Comparison of ENCODE assay signal across 24 mouse cellular contexts in genomic region chr5:52339134-52339533, GRCm38 (mm10). TPM values are rescaled to one million over a fixed set of nuclear protein-coding genes. Genes with fewer than 3 reads are reported as not detected.
"Had no signal": no experiment of that assay in that cellular context is flagged by ENCODE, and none has a peak within 500 bp of the region (broad histone marks: within the 10 kb centered on the region; RNA-seq: fewer than 3 reads in every experiment).

No protein-coding gene starts in this region.

- H3K27ac ChIP-seq: hindbrain, postnatal 0 days; kidney, embryonic 15.5 days; left cerebral cortex, adult 2 months; limb, embryonic 12.5 days; limb, embryonic 15.5 days; liver, embryonic 14.5 days; macrophage; midbrain, embryonic 12.5 days; midbrain, embryonic 15.5 days; neural tube, embryonic 12.5 days; neural tube, embryonic 15.5 days; stomach, embryonic 15.5 days had no signal

- DNase-seq: layer of hippocampus, postnatal 36 days; left cerebral cortex, postnatal 4 days; liver, postnatal 0 days; lung, embryonic 14.5 days; right cerebral cortex, adult 18-20 months; right cerebral cortex, postnatal 14 days; right cerebral cortex, postnatal 4 days; thymus, adult 2 months; thymus, postnatal 25 days had no signal

- H3K27me3 ChIP-seq: kidney, embryonic 15.5 days; limb, embryonic 12.5 days; limb, embryonic 15.5 days; midbrain, embryonic 12.5 days; midbrain, embryonic 15.5 days; neural tube, embryonic 12.5 days; neural tube, embryonic 15.5 days; stomach, embryonic 15.5 days had no signal

- H3K4me3 ChIP-seq: kidney, embryonic 15.5 days; left cerebral cortex, adult 2 months; limb, embryonic 12.5 days; limb, embryonic 15.5 days; midbrain, embryonic 12.5 days; midbrain, embryonic 15.5 days; neural tube, embryonic 12.5 days; neural tube, embryonic 15.5 days; stomach, embryonic 15.5 days had no signal

- H3K9ac ChIP-seq: kidney, embryonic 15.5 days; limb, embryonic 12.5 days; limb, embryonic 15.5 days; liver, embryonic 14.5 days; liver, postnatal 0 days; lung, embryonic 14.5 days; midbrain, embryonic 12.5 days; midbrain, embryonic 15.5 days; neural tube, embryonic 12.5 days; neural tube, embryonic 15.5 days; stomach, embryonic 15.5 days had no signal

- H3K4me2 ChIP-seq: kidney, embryonic 15.5 days; limb, embryonic 12.5 days; limb, embryonic 15.5 days; liver, embryonic 11.5 days; lung, embryonic 14.5 days; midbrain, embryonic 12.5 days; midbrain, embryonic 15.5 days; neural tube, embryonic 12.5 days; neural tube, embryonic 15.5 days; stomach, embryonic 15.5 days had no signal

- ATAC-seq: hindbrain, postnatal 0 days; inflammation-experienced regulatory T-cells, adult 6 months; liver, postnatal 0 days; lung, postnatal 0 days; midbrain, embryonic 15.5 days had no signal

- H3K9me3 ChIP-seq: kidney, embryonic 15.5 days; limb, embryonic 12.5 days; limb, embryonic 15.5 days; midbrain, embryonic 12.5 days; midbrain, embryonic 15.5 days; neural tube, embryonic 12.5 days; neural tube, embryonic 15.5 days; stomach, embryonic 15.5 days had no signal

- H3K36me3 ChIP-seq: kidney, embryonic 15.5 days; limb, embryonic 12.5 days; limb, embryonic 15.5 days; midbrain, embryonic 12.5 days; midbrain, embryonic 15.5 days; neural tube, embryonic 12.5 days; neural tube, embryonic 15.5 days; stomach, embryonic 15.5 days had no signal

- H3K4me1 ChIP-seq: kidney, embryonic 15.5 days; limb, embryonic 12.5 days; limb, embryonic 15.5 days; midbrain, embryonic 12.5 days; midbrain, embryonic 15.5 days; neural tube, embryonic 12.5 days; neural tube, embryonic 15.5 days; stomach, embryonic 15.5 days had no signal

RNA-seq across cellular contexts. Expression of gene Sod3, which starts 24.5 kb away (rescaled TPM):
- polyA plus RNA-seq: inflammation-experienced regulatory T-cells, adult 6 months; limb, embryonic 12.5 days had no signal
